Mouse (Mus musculus): Measurements from ENCODE around the gene Spaca4. TPM values are rescaled to one million over a fixed set of nuclear protein-coding genes. Genes with fewer than 3 reads are reported as not detected.

Gene Spaca4
- polyA plus RNA-seq, 1 experiment: not detected

DNA sequence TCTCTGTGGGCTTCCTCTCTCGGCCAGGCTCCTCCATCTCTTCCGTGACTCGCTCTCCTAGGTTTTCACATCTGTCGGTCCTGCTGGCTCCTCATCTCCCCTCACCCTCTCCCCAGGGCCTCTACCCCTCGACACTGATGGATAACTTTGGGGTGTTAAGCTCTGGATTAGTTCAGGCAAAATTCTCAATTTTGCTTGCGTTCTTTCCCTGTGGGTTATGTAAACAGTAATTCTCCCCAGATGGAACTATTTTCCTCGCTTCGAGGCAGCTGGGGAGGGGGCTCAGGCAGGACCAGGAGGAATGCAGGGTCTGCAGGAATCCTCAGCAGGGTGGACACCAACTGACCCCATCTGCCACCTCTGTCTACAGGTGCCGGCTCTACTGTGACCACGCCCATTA, 39.8 kb downstream of the Spaca4 start:
- 74% methylated on average over 10 of the region's 10 CpGs for WGBS
- Histone ChIP-seq H3K4me3 (ENCODE audit: insufficient read depth, low read depth, low read length) (no peak overlapping the region), H3K4me1 (ENCODE audit: control insufficient read depth, insufficient read depth, low read length) (peaks cover 17% of the 10 kb centered on the region), H3K27ac (ENCODE audit: insufficient read depth, low read depth, low read length) (no peak overlapping the region)
- TF ChIP-seq POLR2A (IDR thresholded peaks at IDR 0.05; ENCODE audit: insufficient read depth, low read depth, low read length) (no peak), CTCF (IDR thresholded peaks at IDR 0.05; ENCODE audit: insufficient read depth, low read depth, low read length) (no peak)

DNA sequence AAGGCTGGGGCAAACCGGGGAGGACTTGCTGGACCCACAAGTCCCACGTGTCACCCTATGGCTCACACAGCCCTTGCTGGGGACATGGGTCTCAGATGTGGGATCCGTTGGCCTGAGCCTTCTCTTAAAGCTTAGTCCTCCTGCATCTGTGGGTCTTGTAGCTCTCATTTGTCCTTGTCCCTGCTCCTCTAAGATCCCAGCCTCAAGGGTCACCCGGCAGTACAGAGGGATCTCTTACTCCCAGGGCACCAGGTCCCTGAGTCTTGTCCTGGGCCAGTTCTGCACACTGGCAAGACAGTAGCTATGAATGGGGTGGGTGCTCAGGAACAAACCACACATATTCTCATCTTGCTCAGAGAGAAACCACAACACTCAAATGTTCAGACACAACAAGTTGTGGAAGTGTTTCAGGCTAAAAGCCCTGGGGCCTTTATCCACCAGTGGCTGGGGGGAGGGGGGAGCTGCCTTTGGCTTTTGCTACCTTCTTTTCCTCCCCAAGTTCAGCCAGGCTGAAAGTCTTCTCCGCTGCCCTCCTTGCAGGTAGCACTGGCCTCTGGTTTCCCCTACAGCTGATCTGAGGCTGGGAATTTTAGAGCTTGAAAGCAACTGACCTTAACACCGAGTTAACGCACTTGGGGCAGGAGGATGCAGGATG, 42.1 kb downstream of the Spaca4 start, which contains the start of gene Ntn5:
Gene Ntn5 (plus strand): TSS at position 627 of the 655 bp plus-strand sequence.
- Histone ChIP-seq H3K4me3 (ENCODE audit: insufficient read depth, low read depth, low read length) (no peak within 1 kb of the TSS), H3K4me1 (ENCODE audit: control insufficient read depth, insufficient read depth, low read length) (peaks cover 7% of the 10 kb centered on the region), H3K27ac (ENCODE audit: insufficient read depth, low read depth, low read length) (no peak within 1 kb of the TSS)
- 82% methylated on average over 7 of the region's 7 CpGs for WGBS
- TF ChIP-seq CTCF (IDR thresholded peaks at IDR 0.05; ENCODE audit: insufficient read depth, low read depth, low read length) (no peak), POLR2A (IDR thresholded peaks at IDR 0.05; ENCODE audit: insufficient read depth, low read depth, low read length) (no peak)

DNA sequence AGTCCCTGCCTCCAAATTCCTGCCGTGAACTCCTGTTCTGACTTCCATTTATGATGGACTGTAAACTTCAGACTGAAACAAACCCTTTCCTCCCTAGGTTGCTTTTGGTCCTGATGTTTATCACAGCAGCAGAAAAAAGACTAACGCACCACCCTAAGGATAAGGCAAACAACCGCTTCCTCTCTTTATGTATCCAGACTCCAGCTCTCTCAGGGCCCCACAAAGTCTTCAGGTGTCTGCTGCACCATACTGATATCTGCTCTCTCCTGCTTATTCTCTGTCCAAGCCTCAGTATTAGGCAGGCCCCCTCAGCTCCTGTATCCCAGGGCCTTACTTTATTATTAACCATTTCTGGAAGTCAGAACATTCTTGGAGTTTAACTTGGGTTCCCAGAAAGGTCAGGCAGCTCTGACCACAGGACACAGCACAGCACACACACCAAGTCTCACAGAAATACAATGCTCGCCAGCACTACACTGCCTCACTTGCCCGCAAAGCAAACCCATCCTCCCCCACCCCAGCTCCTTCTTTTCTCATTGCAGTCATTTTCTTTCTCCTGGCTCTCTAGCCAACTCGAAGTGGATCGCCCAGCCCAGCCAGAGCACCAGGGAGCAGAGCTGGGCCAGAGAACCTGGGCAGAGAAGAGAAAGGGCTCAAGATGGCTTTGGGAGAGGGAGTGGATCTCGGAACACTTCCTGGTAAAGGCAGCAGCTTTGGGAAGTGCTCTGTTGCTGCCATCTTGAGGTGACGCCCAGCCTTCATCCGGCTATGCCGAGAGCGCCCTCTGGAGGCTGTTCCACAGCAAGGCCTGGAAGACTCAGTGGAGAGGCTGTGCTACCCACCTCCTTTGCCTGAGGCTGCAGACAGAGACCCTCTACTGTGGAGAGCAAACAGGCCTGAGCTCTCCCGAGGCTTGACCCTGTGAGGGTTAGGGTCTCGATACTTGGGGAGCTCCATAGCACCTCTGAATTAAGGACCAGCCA, 43.2 kb downstream of the Spaca4 start:
- H3K4me3 ChIP-seq (ENCODE audit: insufficient read depth, low read depth, low read length): peak overlapping the region; percentile 38
- 29% methylated on average over 14 of the region's 14 CpGs for WGBS
- TF ChIP-seq POLR2A (IDR thresholded peaks at IDR 0.05; ENCODE audit: insufficient read depth, low read depth, low read length) (no peak), CTCF (IDR thresholded peaks at IDR 0.05; ENCODE audit: insufficient read depth, low read depth, low read length) (peak; percentile 94)
- peaks cover 7% of the 10 kb centered on the region for H3K4me1 ChIP-seq (ENCODE audit: control insufficient read depth, insufficient read depth, low read length)
- H3K27ac ChIP-seq (ENCODE audit: insufficient read depth, low read depth, low read length): peak overlapping the region; percentile 64; the same call in 1 of the 2 replicates

GRCm38 (mm10) chr7:45681046-45681736, 44.4 kb downstream of the Spaca4 start:
- TF ChIP-seq POLR2A (IDR thresholded peaks at IDR 0.05; ENCODE audit: insufficient read depth, low read depth, low read length): no peak
- TF ChIP-seq CTCF (IDR thresholded peaks at IDR 0.05; ENCODE audit: insufficient read depth, low read depth, low read length): no peak
- Histone ChIP-seq H3K4me3 (ENCODE audit: insufficient read depth, low read depth, low read length) (no peak overlapping the region), H3K27ac (ENCODE audit: insufficient read depth, low read depth, low read length) (no peak overlapping the region), H3K4me1 (ENCODE audit: control insufficient read depth, insufficient read depth, low read length) (peaks cover 7% of the 10 kb centered on the region)
- 88% methylated on average over 8 of the region's 8 CpGs for WGBS

DNA sequence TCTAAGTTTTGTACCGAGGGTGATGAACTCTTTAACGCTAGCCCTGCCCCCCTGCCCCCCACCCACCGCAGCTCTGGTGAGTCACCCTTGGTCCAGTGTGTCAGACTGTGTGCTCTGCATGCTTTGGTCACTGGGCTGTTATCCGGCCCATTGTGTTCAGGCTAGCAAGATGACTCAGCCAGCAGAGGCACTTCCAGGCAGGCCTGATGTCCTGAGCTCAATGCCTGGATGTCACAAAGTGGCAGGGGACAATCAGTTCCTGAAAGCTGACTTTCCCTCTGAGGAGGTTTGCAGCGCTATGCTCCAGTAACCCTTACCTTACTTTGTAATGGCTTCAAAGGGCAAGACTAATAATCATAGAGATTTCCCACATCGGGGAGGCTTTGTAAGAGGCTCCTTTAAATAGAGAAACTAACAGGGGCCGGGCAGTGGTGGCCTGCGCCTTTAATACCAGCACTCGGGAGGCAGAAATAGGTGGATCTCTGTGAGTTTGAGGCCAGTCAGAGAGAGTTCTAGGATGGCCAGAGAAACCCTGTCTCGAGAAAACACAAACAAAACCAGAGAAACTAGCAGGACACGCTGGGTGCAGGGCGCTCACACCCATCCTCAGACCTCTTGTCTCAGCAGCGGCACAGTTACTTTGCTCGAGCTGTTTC, 45.5 kb downstream of the Spaca4 start:
- TF ChIP-seq CTCF (IDR thresholded peaks at IDR 0.05; ENCODE audit: insufficient read depth, low read depth, low read length) (no peak), POLR2A (IDR thresholded peaks at IDR 0.05; ENCODE audit: insufficient read depth, low read depth, low read length) (no peak)
- Histone ChIP-seq H3K27ac (ENCODE audit: insufficient read depth, low read depth, low read length) (no peak overlapping the region), H3K4me3 (ENCODE audit: insufficient read depth, low read depth, low read length) (no peak overlapping the region), H3K4me1 (ENCODE audit: control insufficient read depth, insufficient read depth, low read length) (peaks cover 7% of the 10 kb centered on the region)
- 73% methylated on average over 14 of the region's 14 CpGs for WGBS

DNA sequence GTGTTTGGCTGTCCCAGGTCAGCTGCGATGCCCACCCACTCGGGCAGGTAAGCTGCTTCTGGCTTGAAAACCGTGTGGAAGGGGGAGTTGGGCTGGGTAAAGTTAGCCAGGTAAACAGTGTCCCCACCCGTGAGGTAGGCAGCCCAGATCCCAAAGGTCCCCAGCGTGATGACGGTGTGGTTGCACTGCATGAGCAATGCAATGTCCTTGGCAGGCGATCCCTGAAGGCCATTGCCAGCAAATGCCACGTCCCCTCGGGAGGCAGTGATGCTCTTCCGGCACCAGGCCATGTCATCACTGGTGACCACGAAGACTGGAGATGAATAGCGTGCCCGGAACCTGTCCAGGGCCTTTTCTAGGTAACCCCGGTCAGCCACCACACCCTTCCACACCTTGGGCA, 47.1 kb downstream of the Spaca4 start:
- WGBS: 93% methylated on average over 14 of the region's 14 CpGs
- Histone ChIP-seq H3K27ac (ENCODE audit: insufficient read depth, low read depth, low read length) (no peak overlapping the region), H3K4me3 (ENCODE audit: insufficient read depth, low read depth, low read length) (no peak overlapping the region), H3K4me1 (ENCODE audit: control insufficient read depth, insufficient read depth, low read length) (peaks cover 7% of the 10 kb centered on the region)
- no peak for TF ChIP-seq CTCF (IDR thresholded peaks at IDR 0.05; ENCODE audit: insufficient read depth, low read depth, low read length)
- no peak for TF ChIP-seq POLR2A (IDR thresholded peaks at IDR 0.05; ENCODE audit: insufficient read depth, low read depth, low read length)

DNA sequence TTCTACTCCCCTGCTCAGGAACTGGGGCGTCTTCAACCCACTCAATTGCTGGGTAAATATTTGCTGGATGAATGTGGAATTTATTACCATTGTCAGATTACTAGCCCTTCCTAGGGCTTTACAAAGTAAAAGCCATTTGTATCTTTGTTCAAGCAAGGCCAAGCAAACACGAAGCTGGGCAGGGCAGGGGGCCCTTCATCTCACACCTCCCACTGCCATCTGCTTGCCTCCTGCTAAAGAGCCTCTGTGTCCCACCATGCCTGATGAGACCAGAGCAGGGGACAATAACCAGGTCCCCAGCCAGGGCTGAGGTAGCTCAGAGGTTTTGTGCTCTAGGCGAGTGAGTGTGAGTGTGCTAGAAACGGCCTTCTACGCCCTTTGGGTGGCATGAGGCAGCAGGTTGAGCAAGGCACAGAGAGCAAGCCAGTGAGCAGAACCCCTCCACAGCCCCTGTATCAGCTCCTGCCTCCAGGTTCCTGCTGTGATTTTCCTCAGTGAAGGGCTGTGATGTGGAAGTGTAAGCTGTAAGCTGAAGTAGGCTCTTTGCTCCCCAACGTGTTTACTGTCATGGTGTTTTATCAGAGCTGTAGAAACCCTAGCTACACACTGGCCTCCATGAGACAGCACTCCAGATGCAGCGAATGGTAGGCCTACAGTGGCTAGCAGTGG, 47.9 kb downstream of the Spaca4 start:
- TF ChIP-seq POLR2A (IDR thresholded peaks at IDR 0.05; ENCODE audit: insufficient read depth, low read depth, low read length) (no peak), CTCF (IDR thresholded peaks at IDR 0.05; ENCODE audit: insufficient read depth, low read depth, low read length) (no peak)
- no peak overlapping the region for H3K27ac ChIP-seq (ENCODE audit: insufficient read depth, low read depth, low read length)
- peaks cover 4% of the 10 kb centered on the region for H3K4me1 ChIP-seq (ENCODE audit: control insufficient read depth, insufficient read depth, low read length)
- H3K4me3 ChIP-seq (ENCODE audit: insufficient read depth, low read depth, low read length): no peak overlapping the region
- WGBS: 90% methylated on average over 7 of the region's 7 CpGs

Other genes starting within 250 kb of the Spaca4 start
- not detected in 2 replicates for gene Tulp2, start 243.9 kb downstream of the Spaca4 start, polyA plus RNA-seq (2012; ENCODE audit: insufficient read depth, insufficient read length, low replicate concordance, missing spikeins)
- gene Gm45808, start 239.0 kb downstream of the Spaca4 start, polyA plus RNA-seq (2012; ENCODE audit: insufficient read depth, insufficient read length, low replicate concordance, missing spikeins): not detected in 2 replicates
- gene Dhdh, start 237.0 kb downstream of the Spaca4 start, polyA plus RNA-seq (2012; ENCODE audit: insufficient read depth, insufficient read length, low replicate concordance, missing spikeins): not detected in 2 replicates
- not detected in 2 replicates for gene Nucb1, start 215.4 kb downstream of the Spaca4 start, polyA plus RNA-seq (2012; ENCODE audit: insufficient read depth, insufficient read length, low replicate concordance, missing spikeins)
- not detected in 2 replicates for gene Ppp1r15a, start 199.5 kb downstream of the Spaca4 start, polyA plus RNA-seq (2012; ENCODE audit: insufficient read depth, insufficient read length, low replicate concordance, missing spikeins)
- gene Plekha4, start 199.5 kb downstream of the Spaca4 start, polyA plus RNA-seq (2012; ENCODE audit: insufficient read depth, insufficient read length, low replicate concordance, missing spikeins): not detected in 2 replicates
- not detected in 2 replicates for gene Hsd17b14, start 170.9 kb downstream of the Spaca4 start, polyA plus RNA-seq (2012; ENCODE audit: insufficient read depth, insufficient read length, low replicate concordance, missing spikeins)
- gene Bcat2, start 155.7 kb downstream of the Spaca4 start, polyA plus RNA-seq (2012; ENCODE audit: insufficient read depth, insufficient read length, low replicate concordance, missing spikeins): not detected in 2 replicates
- not detected in 2 replicates for gene Fgf21, start 110.3 kb downstream of the Spaca4 start, polyA plus RNA-seq (2012; ENCODE audit: insufficient read depth, insufficient read length, low replicate concordance, missing spikeins)
- gene Fut1, start 108.5 kb downstream of the Spaca4 start, polyA plus RNA-seq (2012; ENCODE audit: insufficient read depth, insufficient read length, low replicate concordance, missing spikeins): not detected in 2 replicates
- not detected in 2 replicates for gene Izumo1, start 104.0 kb downstream of the Spaca4 start, polyA plus RNA-seq (2012; ENCODE audit: insufficient read depth, insufficient read length, low replicate concordance, missing spikeins)
- not detected in 2 replicates for gene Rasip1, start 98.3 kb downstream of the Spaca4 start, polyA plus RNA-seq (2012; ENCODE audit: insufficient read depth, insufficient read length, low replicate concordance, missing spikeins)
- gene Mamstr, start 85.8 kb downstream of the Spaca4 start, polyA plus RNA-seq (2012; ENCODE audit: insufficient read depth, insufficient read length, low replicate concordance, missing spikeins): not detected in 2 replicates
- not detected in 2 replicates for gene Fut2, start 59.4 kb downstream of the Spaca4 start, polyA plus RNA-seq (2012; ENCODE audit: insufficient read depth, insufficient read length, low replicate concordance, missing spikeins)
- gene Ntn5, start 41.8 kb downstream of the Spaca4 start, polyA plus RNA-seq (2012; ENCODE audit: insufficient read depth, insufficient read length, low replicate concordance, missing spikeins): not detected in 2 replicates
- not detected in 2 replicates for gene Sec1, start 31.4 kb downstream of the Spaca4 start, polyA plus RNA-seq (2012; ENCODE audit: insufficient read depth, insufficient read length, low replicate concordance, missing spikeins)
- gene Car11, start 26.0 kb downstream of the Spaca4 start, polyA plus RNA-seq (2012; ENCODE audit: insufficient read depth, insufficient read length, low replicate concordance, missing spikeins): not detected in 2 replicates
- 386 TPM in 1 of 2 replicates, not detected in the other for gene Dbp, start 20.7 kb downstream of the Spaca4 start, polyA plus RNA-seq (2012; ENCODE audit: insufficient read depth, insufficient read length, low replicate concordance, missing spikeins)
- gene Rpl18, start 10.4 kb downstream of the Spaca4 start, polyA plus RNA-seq (2012; ENCODE audit: insufficient read depth, insufficient read length, low replicate concordance, missing spikeins): not detected in 2 replicates
- gene Sphk2, start 7.8 kb downstream of the Spaca4 start, polyA plus RNA-seq (2012; ENCODE audit: insufficient read depth, insufficient read length, low replicate concordance, missing spikeins): not detected in 2 replicates
- not detected in 2 replicates for gene Fam83e, start 4.6 kb downstream of the Spaca4 start, polyA plus RNA-seq (2012; ENCODE audit: insufficient read depth, insufficient read length, low replicate concordance, missing spikeins)
- gene Lmtk3, start 57.9 kb upstream of the Spaca4 start, polyA plus RNA-seq (2012; ENCODE audit: insufficient read depth, insufficient read length, low replicate concordance, missing spikeins): not detected in 2 replicates
- not detected in 2 replicates for gene Sult2b1, start 58.9 kb upstream of the Spaca4 start, polyA plus RNA-seq (2012; ENCODE audit: insufficient read depth, insufficient read length, low replicate concordance, missing spikeins)
- not detected in 2 replicates for gene Cyth2, start 88.8 kb upstream of the Spaca4 start, polyA plus RNA-seq (2012; ENCODE audit: insufficient read depth, insufficient read length, low replicate concordance, missing spikeins)
- not detected in 2 replicates for gene Kcnj14, start 99.0 kb upstream of the Spaca4 start, polyA plus RNA-seq (2012; ENCODE audit: insufficient read depth, insufficient read length, low replicate concordance, missing spikeins)
- not detected in 2 replicates for gene Grwd1, start 105.1 kb upstream of the Spaca4 start, polyA plus RNA-seq (2012; ENCODE audit: insufficient read depth, insufficient read length, low replicate concordance, missing spikeins)
- not detected in 2 replicates for gene Kdelr1, start 147.0 kb upstream of the Spaca4 start, polyA plus RNA-seq (2012; ENCODE audit: insufficient read depth, insufficient read length, low replicate concordance, missing spikeins)
- gene Grin2d, start 152.6 kb upstream of the Spaca4 start, polyA plus RNA-seq (2012; ENCODE audit: insufficient read depth, insufficient read length, low replicate concordance, missing spikeins): not detected in 2 replicates
- not detected in 2 replicates for gene Syngr4, start 170.9 kb upstream of the Spaca4 start, polyA plus RNA-seq (2012; ENCODE audit: insufficient read depth, insufficient read length, low replicate concordance, missing spikeins)
- gene Tmem143, start 171.1 kb upstream of the Spaca4 start, polyA plus RNA-seq (2012; ENCODE audit: insufficient read depth, insufficient read length, low replicate concordance, missing spikeins): not detected in 2 replicates
- not detected in 2 replicates for gene Emp3, start 195.6 kb upstream of the Spaca4 start, polyA plus RNA-seq (2012; ENCODE audit: insufficient read depth, insufficient read length, low replicate concordance, missing spikeins)
- gene Ccdc114, start 198.3 kb upstream of the Spaca4 start, polyA plus RNA-seq (2012; ENCODE audit: insufficient read depth, insufficient read length, low replicate concordance, missing spikeins): not detected in 2 replicates